Mouse (Mus musculus): ENCODE data around the gene M6pr.

DNA sequence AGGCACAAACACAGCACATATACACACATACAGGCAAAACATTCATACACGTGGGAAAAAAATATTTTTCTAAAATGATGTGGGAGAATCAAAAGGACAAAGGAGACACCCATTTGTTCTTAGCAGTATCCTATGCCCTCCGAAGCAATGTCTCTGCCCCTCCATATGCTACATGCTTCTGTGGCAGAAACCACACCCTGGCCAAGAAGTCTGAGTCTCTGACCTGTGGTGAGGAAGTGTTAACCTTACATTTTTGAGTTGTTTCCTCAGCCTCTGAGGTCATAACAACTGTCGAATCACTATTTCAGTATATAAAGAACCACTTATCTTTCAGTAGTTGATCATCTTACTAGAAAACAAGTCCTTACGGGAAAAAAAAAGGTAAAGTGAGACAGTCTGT, 5.9 kb upstream of the M6pr start:
- TF ChIP-seq CTCF (IDR thresholded peaks at IDR 0.05; ENCODE audit: borderline replicate concordance, control insufficient read depth, extremely low read depth, insufficient read depth, low read length, poor library complexity) (no peak), POLR2A (IDR thresholded peaks at IDR 0.05; ENCODE audit: control insufficient read depth, extremely low read depth, insufficient read depth, low read length, poor library complexity) (no peak)
